Mouse (Mus musculus) heart, adult 9 months (tissue): ENCODE data around the gene Nat8l.
A peak's percentile ranks its signal among the peaks of the same experiment; 100 is the strongest.
"Not testable (repeated sequence)": the region's sequence is repeated elsewhere in the genome, so short reads cannot be mapped to it uniquely, and the experiment has no call there.

ENCODE experiments used
- DNase-seq, 2 experiments: peaks; one replicate each; pipeline ENCODE4 v3.0.0; 2022; ENCODE audit warnings: low spot score in 2 of 2

Gene Nat8l

DNA sequence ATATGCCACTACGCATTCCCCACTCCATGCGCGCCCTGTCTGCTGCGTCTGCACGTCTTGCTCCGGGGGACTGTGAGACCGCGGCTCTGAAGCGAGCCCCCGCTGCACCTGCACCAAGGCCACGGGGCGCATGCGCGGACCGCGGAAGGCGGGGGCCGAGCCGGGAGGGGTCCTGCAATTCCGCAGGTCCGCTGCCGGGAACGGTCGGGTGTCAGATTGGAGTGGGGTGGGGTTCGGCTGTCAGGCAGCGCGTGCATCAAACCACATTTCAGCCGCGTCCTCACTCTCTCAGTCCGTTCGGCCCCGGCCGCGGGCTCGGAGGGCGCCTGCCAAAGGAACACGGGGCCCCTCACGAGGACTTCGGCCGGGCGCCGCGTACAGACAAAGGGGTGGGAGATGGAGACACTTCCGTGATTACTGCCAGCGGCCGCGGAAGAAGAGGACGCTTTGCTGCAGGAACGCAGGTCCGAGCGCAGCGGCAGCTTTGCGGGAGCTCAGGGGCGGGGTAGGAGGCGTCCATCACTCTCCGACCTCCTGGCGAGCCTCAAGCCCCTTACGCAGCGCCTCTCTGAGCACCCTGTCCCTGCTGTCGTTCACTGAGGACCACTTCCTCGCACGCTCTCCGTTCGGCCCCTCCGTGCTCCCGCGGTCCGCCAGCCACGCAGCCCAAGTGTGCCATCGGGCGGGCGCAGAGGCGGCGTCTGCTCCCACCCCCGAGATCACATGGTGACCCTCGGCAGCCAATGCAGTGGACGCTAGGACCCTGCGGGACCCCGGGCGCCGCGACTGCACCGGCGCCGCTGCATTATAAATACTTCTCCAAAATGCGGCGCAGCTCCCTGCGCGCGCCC lies at the start of gene Nat8l:
Gene Nat8l (plus strand): TSS at position 142 of the 851 bp plus-strand sequence.
- peak in 1 of 2 experiments; percentile 33 for DNase-seq

DNA sequence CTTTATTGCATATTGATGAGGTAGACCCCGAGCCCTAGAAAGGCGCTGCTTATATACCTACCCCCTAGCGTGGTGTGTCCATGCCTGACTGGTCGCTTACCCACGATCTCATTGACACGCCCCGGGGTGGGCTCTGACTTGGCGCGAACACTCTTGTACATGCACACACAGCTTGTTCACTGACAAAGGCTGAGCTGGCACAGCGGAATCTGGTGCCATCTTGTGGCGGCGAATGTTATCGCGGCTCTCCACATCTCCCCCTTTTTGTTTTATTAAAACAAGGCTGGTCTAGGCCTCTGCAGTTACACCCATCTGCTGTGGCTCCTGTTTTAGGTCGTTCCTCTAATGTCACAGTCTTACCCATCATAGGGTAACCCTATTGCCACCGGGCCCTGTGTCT lies 48.7 kb upstream of the Nat8l start:
- DNase-seq = not testable (repeated sequence)

DNA sequence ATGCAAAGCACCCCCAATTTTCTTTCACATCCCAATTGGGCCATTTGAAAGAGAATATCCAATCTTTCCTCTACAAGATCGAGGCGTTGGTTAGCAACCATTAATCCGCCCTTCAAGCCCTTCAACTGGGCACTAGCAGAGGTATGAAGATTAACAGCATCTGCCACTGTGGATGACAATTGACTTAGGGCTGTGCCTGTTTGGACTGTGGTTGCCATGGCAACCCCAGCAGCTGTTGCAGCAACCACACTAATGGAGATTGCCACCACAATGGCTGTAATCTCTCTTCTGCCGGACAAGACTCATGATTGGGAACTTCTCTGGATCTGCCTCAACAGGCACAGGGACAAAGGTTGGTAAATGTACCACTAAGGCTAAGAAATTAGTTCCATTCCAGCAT lies 47.5 kb upstream of the Nat8l start:
- no peak for DNase-seq

DNA sequence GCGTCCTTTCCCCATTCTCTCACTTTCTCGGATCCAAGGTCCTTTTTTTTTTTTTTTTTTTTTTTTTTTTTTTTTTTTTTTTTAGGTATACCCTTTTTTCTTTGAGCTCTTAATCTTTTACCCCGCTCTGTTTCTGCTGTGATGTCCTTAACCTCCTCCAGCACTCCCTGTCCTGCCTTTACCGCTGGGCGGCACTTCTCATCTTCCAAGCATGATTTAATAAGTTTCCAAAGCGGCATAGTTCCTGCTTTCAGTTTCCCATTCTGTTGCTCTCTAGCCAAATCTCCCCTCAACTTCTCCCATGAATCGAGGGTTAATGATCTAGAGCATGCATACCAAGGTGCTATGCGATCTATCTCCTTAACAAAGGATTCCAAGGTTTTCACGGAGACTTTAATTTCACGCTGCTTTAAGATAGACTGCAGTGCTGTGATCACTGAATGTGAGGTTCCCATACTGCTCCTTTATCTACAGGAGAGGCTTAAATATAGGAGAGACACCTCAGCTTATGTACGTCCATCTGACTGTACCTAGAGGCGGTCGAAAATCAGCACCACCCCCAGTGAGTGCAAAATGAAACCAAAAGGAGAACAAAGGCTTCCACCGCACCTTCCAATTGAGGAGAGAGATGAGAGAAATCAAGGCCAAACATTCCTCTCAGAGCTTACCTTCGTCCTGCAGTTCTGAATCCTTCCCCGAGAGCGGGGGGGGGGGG lies 42.2 kb upstream of the Nat8l start:
- DNase-seq = no peak

DNA sequence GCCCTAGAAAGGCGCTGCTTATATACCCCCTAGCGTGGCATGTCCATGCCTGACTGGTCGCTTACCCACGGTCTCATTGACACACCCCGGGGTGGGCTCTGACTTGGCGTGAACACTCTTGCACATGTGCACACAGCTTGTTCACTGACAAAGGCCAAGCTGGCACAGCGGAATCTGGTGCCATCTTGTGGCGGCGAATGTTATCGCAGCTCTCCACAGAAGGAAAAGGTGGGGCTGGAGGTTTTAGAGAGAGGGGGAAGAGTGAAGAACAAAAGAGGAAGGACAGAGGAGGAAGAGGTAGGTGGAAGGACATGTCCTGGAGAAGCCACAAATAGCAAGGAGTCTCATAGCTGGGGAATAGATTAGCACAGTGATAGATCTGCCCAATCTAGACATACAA lies 41.4 kb upstream of the Nat8l start:
- peak; percentile 32 to 58 for DNase-seq

DNA sequence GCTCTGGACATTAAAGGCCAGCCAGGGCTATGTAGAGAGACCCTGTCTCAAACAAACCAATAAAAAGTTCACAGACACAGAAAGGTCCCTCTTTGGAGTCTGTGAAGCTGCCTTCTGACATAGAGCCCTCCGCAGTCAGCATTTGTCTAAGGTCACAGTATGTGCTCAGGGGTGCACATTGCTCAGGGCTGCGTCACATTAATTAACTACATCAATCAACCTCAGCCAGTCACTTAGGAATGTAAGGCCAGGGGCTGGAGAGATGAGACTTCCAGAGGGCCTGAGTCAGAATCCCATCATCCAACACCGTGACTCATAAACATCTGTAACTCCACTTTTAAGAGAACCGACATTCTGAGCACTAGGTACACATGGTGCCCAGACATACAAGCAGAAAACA lies 39.9 kb upstream of the Nat8l start:
- no peak for DNase-seq

DNA sequence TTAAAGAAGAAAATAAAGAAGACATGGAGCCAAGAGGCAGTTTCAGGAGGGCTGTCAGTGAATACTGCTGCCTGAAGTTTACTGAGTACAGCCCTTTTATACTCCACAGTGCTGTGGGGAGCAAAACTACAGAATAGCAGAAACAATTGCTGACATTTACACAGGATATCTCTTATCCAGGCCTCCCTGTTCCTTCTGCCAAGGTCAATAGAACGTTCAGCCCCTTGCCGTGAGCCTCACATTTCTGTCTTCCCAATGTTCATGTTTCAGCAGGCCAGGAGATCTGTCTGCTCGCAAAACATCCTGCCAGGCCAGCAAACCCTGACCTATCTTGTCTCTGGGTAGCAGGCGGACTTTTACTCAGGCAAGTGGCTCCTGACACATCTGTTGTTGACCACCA lies 36.4 kb upstream of the Nat8l start:
- peak in 1 of 2 experiments; percentile 24 for DNase-seq

DNA sequence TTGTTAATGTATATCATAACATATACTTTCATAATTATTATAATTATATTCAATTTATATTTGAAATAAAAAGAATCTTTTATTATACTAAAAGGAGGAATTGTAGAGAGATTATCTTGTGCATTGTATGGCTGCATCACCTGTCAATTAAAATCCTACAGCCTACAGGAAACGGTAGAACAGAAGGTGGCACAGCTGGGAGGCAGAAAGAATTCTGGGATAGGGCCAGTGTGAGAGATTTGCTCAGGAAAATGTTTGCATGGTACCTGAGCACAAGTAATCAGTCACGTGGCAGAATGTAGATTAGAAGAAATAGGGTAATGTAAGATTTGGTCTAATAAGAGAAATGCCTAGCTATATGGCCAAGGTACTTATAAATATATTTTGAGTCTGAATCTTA lies 21.0 kb upstream of the Nat8l start:
- no peak for DNase-seq

DNA sequence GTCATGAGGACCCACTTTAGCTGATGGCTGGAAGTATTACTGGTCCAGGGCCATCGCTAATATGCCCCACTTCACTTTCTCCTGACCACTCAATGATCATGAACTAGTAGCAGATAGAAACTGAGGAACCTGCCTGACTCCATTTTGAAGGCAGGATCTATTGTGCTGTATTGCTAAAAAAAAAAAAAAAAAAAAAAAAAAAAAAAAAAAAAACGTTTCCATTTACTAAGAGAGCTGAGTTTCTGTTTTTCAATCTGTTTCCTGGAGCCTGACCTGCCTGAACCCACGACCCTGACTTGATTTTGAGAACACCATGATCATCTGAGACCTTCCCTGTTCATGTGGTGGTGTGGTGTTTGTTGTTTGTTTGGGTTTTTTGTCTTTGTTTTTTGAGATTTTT lies 19.5 kb upstream of the Nat8l start:
- no peak for DNase-seq

DNA sequence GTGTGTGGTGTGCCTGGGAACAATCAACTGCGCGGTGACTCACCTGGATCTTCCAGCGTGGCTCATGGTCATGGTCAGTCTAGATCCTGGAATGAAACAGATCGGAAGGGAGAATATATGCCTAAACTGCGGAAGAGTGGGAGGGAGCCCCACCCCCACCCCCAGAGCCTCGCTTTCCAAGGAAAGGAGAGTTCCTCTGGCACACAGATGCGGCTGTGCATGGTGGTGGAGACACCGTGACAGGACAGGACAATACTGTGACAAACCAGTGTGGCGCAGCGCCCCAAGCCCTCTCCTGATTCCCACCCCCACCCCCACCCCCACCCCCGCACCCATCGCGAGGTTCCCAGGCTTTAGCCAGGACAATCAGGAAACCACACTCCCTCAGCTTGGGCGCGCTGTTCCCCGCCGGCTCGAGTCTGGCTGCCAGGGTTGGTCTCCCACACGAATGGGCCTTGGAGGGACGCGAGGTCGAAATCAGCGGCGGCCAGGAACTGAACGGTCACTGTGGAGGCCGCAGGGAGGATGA lies 13.0 kb upstream of the Nat8l start:
- no peak for DNase-seq

DNA sequence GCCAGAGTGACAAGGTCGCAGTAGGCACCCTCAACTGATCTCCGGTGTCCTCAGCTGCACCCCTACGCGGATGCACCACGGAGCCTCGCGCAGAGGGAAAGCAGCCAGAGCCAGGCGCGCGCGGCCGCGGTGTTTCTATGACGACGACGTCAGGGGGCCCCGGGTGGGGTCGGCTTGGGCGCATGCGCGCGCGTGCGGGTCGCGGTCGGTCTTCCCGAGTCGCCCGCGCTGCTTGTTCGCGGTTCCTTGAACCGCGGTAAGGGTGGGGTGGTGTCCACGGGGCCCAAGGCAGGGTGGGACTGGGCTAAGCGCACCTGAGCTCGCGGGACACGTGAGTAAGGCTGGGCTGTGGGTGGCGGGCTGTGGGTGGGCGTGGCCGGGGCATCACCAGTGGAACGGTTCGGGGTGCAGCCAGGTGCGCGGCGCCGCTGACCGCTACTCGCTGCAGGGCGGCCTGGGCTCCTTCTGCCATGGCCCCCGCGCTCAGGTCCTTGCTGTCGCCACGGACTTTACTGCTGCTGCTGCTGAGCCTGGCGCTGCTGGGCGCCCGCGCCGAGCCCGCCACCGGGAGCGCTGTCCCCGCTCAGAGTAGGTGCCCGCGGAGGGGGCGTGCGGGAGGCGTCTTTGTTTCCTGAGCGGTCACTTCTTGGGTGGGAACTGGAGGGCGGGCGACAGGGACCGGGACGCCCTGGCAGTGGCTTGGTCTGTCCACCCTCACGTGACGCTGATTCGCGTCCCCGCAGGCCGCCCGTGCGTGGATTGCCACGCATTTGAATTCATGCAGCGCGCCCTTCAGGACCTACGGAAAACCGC lies 12.3 kb upstream of the Nat8l start, which contains the start of gene Gm1673:
Gene Gm1673 (plus strand): TSS at position 125 of the 813 bp plus-strand sequence.
- peak; percentile 71 to 78 for DNase-seq

DNA sequence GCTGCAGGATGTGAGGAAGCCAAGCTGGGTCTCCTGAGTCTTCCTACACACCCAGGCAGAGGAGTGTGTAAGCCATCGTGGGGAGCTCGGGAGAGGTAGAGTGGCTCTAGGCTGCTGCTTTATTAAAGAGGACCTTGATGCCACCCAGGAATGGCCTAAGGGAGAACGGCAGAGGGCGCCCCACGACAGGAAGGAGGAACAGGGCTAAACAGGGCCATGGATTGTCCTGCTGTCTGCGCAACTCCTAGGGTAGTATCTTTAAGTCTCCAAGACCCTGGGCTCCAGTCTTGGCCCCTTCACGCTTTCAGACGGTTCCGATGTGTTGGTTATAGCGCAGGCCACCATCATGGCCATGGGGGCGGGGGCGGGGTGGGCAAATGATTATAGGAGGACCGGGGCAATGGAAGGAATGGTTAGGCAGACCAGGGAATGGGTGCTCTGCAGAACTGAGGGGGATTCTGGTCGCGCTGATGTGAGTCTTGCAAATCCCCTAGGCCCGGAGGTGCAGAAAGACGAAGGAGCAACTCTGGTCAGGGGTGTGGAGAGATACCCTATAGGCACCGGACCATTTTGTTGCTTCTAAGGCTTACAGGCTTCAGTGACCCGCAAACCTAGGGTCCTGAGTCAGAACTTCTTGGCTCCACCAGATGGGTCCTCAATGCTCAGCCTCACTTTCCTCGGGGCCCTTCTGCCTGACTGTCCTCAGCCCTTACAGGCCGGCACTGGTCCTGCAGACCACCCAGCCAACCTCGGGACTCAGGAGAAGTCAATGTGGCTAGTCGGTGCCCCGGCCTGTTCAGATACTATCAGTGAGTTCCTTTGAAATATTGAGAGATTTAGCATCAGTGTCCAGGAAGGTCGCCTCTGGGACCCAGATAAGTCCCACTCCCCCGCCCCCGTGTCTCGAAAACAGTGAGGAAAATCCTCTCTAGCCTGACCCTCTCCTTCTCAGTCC lies 836 bp upstream of the Nat8l start:
- DNase-seq = no peak

DNA sequence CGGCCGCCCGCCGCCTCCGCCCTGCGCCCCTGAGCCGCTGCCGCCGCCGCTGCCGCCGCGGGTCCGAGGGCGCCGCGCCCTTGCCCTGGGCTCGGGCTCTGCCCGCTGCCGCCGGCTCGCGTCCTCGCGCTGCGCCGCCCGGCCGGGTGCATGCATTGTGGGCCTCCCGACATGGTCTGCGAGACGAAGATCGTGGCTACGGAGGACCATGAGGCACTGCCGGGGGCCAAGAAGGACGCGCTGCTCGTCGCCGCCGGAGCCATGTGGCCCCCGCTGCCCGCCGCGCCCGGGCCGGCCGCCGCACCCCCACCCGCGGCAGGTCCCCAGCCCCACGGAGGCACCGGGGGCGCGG lies 886 bp downstream of the Nat8l start:
- DNase-seq = no peak

DNA sequence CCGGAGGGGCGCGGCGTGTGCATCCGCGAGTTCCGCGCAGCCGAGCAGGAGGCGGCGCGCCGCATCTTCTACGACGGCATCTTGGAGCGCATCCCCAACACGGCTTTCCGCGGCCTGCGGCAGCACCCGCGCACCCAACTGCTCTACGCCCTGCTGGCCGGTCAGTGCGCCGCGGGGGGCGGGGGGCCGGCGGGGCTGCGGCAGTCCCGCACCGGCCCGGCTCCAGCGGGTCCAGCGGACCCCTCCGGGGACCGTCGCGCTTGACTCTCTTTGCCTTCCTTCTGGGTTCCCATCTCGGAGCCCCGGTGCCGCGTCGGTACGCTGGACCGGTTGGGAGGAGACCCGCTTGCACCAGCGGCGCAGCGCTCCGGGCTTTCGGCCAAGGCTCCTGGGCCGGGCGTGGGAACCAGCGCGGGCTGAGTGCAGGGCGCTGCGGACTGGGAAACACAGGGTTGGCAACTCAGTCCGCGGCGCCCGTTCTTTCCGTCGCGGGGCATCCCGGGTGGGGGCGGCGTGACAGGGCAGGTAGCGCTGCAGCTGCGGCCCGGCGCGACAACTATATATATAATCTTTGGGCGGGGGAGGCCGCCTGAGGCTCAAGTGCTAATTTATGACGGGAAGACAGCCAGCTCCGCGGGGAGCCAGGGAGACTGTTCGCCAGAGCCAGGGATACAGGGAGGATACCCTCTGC lies 1.4 kb downstream of the Nat8l start:
- DNase-seq = peak in 1 of 2 experiments; percentile 32

DNA sequence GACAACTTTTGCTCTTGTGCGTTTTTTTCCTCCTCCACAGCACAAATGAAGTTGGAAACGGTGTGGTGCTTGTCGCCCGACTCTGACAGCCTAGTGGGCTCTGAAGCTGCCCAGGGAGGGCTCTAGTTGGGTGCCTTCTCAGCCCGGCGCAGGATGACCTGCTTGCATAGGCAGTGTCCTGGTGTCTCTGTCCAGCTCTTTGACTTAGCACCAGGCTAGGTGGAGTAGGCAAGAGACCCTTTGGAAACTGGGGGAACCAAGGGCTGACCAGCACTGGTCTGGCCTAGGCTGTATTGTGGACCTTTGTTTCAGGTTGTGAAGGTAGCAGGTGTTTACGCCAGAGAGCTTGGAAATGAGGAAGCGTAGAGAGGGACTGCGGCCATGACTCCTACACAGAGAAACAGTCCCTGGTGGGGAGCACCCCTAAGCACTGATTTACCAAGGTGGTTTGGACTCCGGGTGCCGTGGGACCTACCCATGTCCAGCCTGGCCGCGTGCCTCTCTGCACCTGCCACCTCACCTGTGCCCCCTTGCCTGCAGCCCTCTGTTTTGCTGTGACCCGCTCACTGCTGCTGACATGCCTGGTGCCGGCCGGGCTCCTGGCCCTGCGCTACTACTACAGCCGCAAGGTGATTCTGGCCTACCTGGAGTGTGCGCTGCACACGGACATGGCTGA lies 2.2 kb downstream of the Nat8l start:
- no peak for DNase-seq

DNA sequence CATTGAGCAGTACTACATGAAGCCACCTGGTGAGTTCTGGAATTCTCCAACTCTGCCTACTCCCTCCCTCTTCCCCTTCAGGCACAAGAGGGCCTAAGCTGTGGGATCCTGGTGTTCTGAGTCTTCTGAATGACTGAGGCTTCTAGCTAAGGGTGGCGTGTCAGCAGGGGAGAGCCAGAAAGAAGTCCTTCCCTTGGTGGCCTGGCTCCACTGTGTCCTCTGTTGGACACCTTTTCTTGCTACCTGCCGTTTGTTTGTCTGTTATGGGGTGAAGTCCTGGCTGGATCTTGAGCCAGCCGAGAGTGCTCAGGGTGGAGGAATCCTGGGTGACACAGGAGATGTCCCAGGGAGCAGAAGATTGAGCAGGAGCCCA lies 2.7 kb downstream of the Nat8l start:
- DNase-seq = no peak

DNA sequence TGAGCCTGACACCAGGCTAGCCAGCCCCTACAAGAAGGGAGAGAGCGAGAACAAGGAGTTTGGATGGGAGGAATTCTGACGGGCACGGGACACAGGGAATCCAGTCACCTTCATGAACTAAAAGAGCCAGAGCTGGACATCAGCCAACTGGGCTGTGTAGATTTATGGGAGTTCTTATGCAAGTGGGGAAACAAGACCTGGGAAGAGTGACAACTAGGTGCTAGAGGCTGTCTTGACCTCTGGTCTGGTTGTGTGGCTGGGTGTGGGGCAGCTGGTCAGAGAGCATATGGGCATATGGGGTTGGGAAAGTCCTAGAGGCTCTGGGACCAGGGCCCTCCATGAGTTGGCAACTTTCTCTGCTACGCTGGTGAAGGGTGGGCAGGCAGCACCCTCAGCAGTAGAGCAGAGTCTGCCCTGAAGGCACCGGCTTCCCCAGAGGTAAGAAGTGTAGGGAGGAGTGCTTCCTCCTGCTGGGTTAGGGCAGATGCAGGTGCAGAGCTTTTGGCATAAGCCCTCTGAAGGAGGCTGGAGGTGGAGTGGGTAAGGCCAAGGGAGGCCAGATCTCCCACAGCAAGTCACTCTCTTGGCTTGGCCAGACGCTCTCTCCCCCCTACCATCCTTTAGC lies 3.8 kb downstream of the Nat8l start:
- DNase-seq = no peak

DNA sequence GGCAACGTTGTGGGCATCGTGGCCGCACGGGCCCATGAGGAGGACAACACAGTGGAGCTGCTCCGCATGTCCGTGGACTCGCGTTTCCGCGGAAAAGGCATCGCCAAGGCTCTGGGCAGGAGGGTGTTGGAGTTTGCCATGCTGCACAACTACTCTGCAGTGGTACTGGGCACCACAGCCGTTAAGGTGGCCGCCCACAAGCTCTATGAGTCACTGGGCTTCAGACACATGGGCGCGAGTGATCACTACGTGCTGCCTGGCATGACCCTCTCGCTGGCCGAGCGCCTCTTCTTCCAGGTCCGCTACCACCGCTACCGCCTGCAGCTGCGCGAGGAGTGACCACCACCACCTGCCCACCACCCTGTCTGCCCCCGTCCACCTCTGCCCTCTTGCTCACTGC lies 5.0 kb downstream of the Nat8l start:
- DNase-seq = no peak

DNA sequence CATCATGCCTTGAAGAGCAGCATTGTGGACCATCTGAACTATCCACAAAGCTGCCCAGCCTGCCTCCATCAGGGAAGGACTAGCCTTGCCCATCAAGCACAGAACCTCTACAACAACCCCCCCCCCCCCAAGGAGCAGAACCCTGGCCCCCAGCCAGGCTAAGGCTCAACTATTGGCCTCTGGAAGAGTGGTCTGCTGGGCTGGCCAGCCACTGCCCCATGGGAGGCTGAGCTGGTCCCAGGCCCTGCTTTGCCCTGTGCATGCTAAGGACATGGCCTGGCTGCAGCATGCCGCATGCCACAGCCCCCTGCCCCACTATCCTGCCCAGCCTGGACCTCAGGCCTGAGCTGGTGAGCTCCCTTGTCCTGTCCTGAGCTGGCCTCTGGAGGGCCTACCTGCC lies 5.6 kb downstream of the Nat8l start:
- DNase-seq = no peak
